Mouse (Mus musculus) frontal cortex, adult (tissue): ENCODE measurements around the gene Cpsf6.

ENCODE experiments used
- ATAC-seq: cut with Nextera tagmentation; 2 replicates; pipeline ENCODE4 v1.9.2; 2017; ENCODE audit warnings: mild to moderate bottlenecking, moderate library complexity, mixed read lengths; ENCODE audit not compliant: low TSS enrichment

The Cpsf6 gene

GRCm38 (mm10) chr10:117414726-117415125, 34.9 kb upstream of the Cpsf6 start:
- no peak for ATAC-seq

GRCm38 (mm10) chr10:117413562-117414527, 34.0 kb upstream of the Cpsf6 start:
- ATAC-seq: no peak

- ATAC-seq: no peak
Measured at GRCm38 (mm10) chr10:117412474-117413057, 32.8 kb upstream of the Cpsf6 start.

- no peak for ATAC-seq
Measured at GRCm38 (mm10) chr10:117411716-117412473, 32.1 kb upstream of the Cpsf6 start.

- ATAC-seq: no peak
Measured at GRCm38 (mm10) chr10:117411131-117411530, 31.3 kb upstream of the Cpsf6 start.

GRCm38 (mm10) chr10:117410481-117411048, 30.8 kb upstream of the Cpsf6 start:
- no peak for ATAC-seq

- ATAC-seq: no peak
Measured at GRCm38 (mm10) chr10:117409373-117410354, 29.8 kb upstream of the Cpsf6 start.

GRCm38 (mm10) chr10:117408545-117409372, 28.9 kb upstream of the Cpsf6 start:
- ATAC-seq: no peak

GRCm38 (mm10) chr10:117407734-117408288, 28.0 kb upstream of the Cpsf6 start:
- ATAC-seq: no peak

GRCm38 (mm10) chr10:117406843-117407733, 27.3 kb upstream of the Cpsf6 start:
- ATAC-seq: no peak

- ATAC-seq: no peak
Measured at GRCm38 (mm10) chr10:117406283-117406588, 26.4 kb upstream of the Cpsf6 start.

- no peak for ATAC-seq
Measured at GRCm38 (mm10) chr10:117405526-117406282, 25.9 kb upstream of the Cpsf6 start.

- no peak for ATAC-seq
Measured at GRCm38 (mm10) chr10:117404384-117404783, 24.6 kb upstream of the Cpsf6 start.

- no peak for ATAC-seq
Measured at GRCm38 (mm10) chr10:117403344-117403953, 23.6 kb upstream of the Cpsf6 start.

GRCm38 (mm10) chr10:117402403-117403333, 22.9 kb upstream of the Cpsf6 start:
- no peak for ATAC-seq

- ATAC-seq: no peak
Measured at GRCm38 (mm10) chr10:117401364-117401763, 21.5 kb upstream of the Cpsf6 start.
